Mouse (Mus musculus) thymus, adult 2 months (tissue): ENCODE results near the gene Clmp. TPM values are rescaled to one million over a fixed set of nuclear protein-coding genes. Genes with fewer than 3 reads are reported as not detected.
A peak's percentile ranks its signal among the peaks of the same experiment; 100 is the strongest.

Experiments
- DNase-seq: peaks from one replicate; pipeline ENCODE4 v3.0.0; 2021
- H3K27ac ChIP-seq: fragments of 200-500 bp; 2 replicates; pipeline ENCODE4 v1.5.1; 2012; ENCODE audit warnings: low read length, control low read depth; ENCODE audit not compliant: control insufficient read depth, insufficient read depth
- H3K27me3 ChIP-seq: fragments of 200-500 bp; 2 replicates; pipeline ENCODE4 v1.6.1; 2012; ENCODE audit warnings: mild to moderate bottlenecking, low read length, moderate library complexity, mixed read lengths; ENCODE audit not compliant: control insufficient read depth, insufficient read depth
- H3K36me3 ChIP-seq: fragments of 200-500 bp; 2 replicates; pipeline ENCODE4 v1.6.1; 2012; ENCODE audit warnings: mild to moderate bottlenecking, low read length, moderate library complexity; ENCODE audit not compliant: control insufficient read depth, insufficient read depth
- H3K4me1 ChIP-seq: fragments of 200-500 bp; replicated peaks from 2 replicates; pipeline ENCODE4 v1.6.1; 2012; ENCODE audit warnings: low read length; ENCODE audit not compliant: control insufficient read depth, insufficient read depth
- H3K4me3 ChIP-seq: fragments of 200-500 bp; 2 replicates; pipeline ENCODE4 v1.5.1; 2012; ENCODE audit warnings: mild to moderate bottlenecking, low read length, control low read depth, moderate library complexity; ENCODE audit not compliant: control insufficient read depth, insufficient read depth
- CTCF ChIP-seq: fragments of 200-500 bp; IDR thresholded peaks from 2 replicates; pipeline ENCODE4 v1.5.1; 2012; ENCODE audit warnings: mild to moderate bottlenecking, control low read depth, low read length, moderate library complexity, borderline replicate concordance; ENCODE audit not compliant: control insufficient read depth, poor library complexity, insufficient read depth; ENCODE audit errors: extremely low read depth
- POLR2A ChIP-seq: fragments of 200-500 bp; IDR thresholded peaks from 2 replicates; pipeline ENCODE4 v1.6.1; 2012; ENCODE audit warnings: mild to moderate bottlenecking, low read length, control low read depth, moderate library complexity; ENCODE audit not compliant: control insufficient read depth, poor library complexity, insufficient read depth; ENCODE audit errors: extremely low read depth
- WGBS: fragments of 180-500 bp; shearing (Covaris S2); methylation state at CpG from one replicate; pipeline ENCODE4 v1.1.7; 2018; 5-methylcytosine and 5-hydroxymethylcytosine counted together
- polyA plus RNA-seq: library from polyadenylated mRNA; depleted of rRNA; stranded (reverse); fragments of >200 nt; gene quantifications from 2 replicates; pipeline ENCODE4 v1.2.3, GENCODE M21; 2012; rRNA removed

Clmp gene
- 1.1 and 2.3 TPM in 2 replicates for polyA plus RNA-seq

GRCm38 (mm10) chr9:40685801-40686420, at the start of gene Clmp:
Gene Clmp (plus strand): TSS chr9:40685962.
- Histone ChIP-seq H3K4me3 (peak within 1 kb of the TSS; percentile 9; the same call in 1 of the 2 replicates), H3K4me1 (no peaks in the 10 kb centered on the region), H3K27me3 (no peaks in the 10 kb centered on the region; the same call in 1 of the 2 replicates), H3K27ac (no peak within 1 kb of the TSS), H3K36me3 (no peaks in the 10 kb centered on the region)
- TF ChIP-seq POLR2A (no peak), CTCF (no peak)
- DNase-seq: no peak
- 1% methylated on average over 52 of the region's 53 CpGs for WGBS

GRCm38 (mm10) chr9:40636054-40636453, 49.7 kb upstream of the Clmp start:
- Histone ChIP-seq H3K27me3 (no peaks in the 10 kb centered on the region), H3K36me3 (no peaks in the 10 kb centered on the region), H3K4me1 (peaks cover 5% of the 10 kb centered on the region; the same call in 1 of the 2 replicates), H3K4me3 (no peak overlapping the region), H3K27ac (no peak overlapping the region)
- WGBS: 3% methylated on average over 2 of the region's 2 CpGs
- no peak for TF ChIP-seq CTCF
- no peak for TF ChIP-seq POLR2A
- peak; percentile 48 for DNase-seq

- WGBS: 45% methylated on average over 8 of the region's 8 CpGs
- Histone ChIP-seq H3K4me1 (peaks cover 5% of the 10 kb centered on the region; the same call in 1 of the 2 replicates), H3K27ac (no peak overlapping the region), H3K4me3 (peak overlapping the region; percentile 43), H3K36me3 (no peaks in the 10 kb centered on the region), H3K27me3 (no peaks in the 10 kb centered on the region)
- TF ChIP-seq POLR2A: no peak
- no peak for TF ChIP-seq CTCF
- no peak for DNase-seq
These were observed 47.9 kb upstream of the Clmp start for GRCm38 (mm10) chr9:40637705-40638393.

GRCm38 (mm10) chr9:40638394-40639049, 47.2 kb upstream of the Clmp start:
- peak; percentile 30 for DNase-seq
- H3K27ac ChIP-seq: no peak overlapping the region
- H3K4me3 ChIP-seq: peak overlapping the region; percentile 43
- no peaks in the 10 kb centered on the region for H3K27me3 ChIP-seq
- no peaks in the 10 kb centered on the region for H3K36me3 ChIP-seq
- no peak for TF ChIP-seq CTCF
- TF ChIP-seq POLR2A: no peak
- 26% methylated on average over 14 of the region's 14 CpGs for WGBS
- H3K4me1 ChIP-seq: peaks cover 5% of the 10 kb centered on the region; the same call in 1 of the 2 replicates

- DNase-seq: no peak
- WGBS: 92% methylated on average over 10 of the region's 10 CpGs
- no peaks in the 10 kb centered on the region for H3K36me3 ChIP-seq
- TF ChIP-seq POLR2A (no peak), CTCF (no peak)
- H3K27me3 ChIP-seq: no peaks in the 10 kb centered on the region
- no peak overlapping the region for H3K27ac ChIP-seq
- H3K4me3 ChIP-seq: no peak overlapping the region
- peaks cover 5% of the 10 kb centered on the region; the same call in 1 of the 2 replicates for H3K4me1 ChIP-seq
These were observed 46.1 kb upstream of the Clmp start for GRCm38 (mm10) chr9:40639536-40640187.

- Histone ChIP-seq H3K4me3 (no peak overlapping the region), H3K27me3 (no peaks in the 10 kb centered on the region), H3K27ac (no peak overlapping the region), H3K36me3 (no peaks in the 10 kb centered on the region), H3K4me1 (peaks cover 5% of the 10 kb centered on the region; the same call in 1 of the 2 replicates)
- TF ChIP-seq CTCF (no peak), POLR2A (no peak)
- DNase-seq: no peak
- 71% methylated on average over 2 of the region's 2 CpGs for WGBS
These were observed 44.4 kb upstream of the Clmp start for GRCm38 (mm10) chr9:40641318-40641717.
